Mouse (Mus musculus): Measurements from ENCODE around the gene Cd63. TPM values are rescaled to one million over a fixed set of nuclear protein-coding genes. Genes with fewer than 3 reads are reported as not detected.

Gene Cd63
- 402 and 430 TPM in 2 replicates for polyA plus RNA-seq (2015; fragmentation: Nextera tagmentation; extraction: Ambion mirVana)

- H3K4me1 ChIP-seq (ENCODE audit: control insufficient read depth, insufficient read depth, low read length) = peaks cover 6% of the 10 kb centered on the region
- H3K4me2 ChIP-seq (ENCODE audit: low read depth, low read length) = no peak within 1 kb of the TSS
- H3K9me3 ChIP-seq (replicated peaks; ENCODE audit: control insufficient read depth, low read length) = no peaks in the 10 kb centered on the region
- no peak within 1 kb of the TSS for H3K9ac ChIP-seq (ENCODE audit: low read length)
- 72% methylated on average over 3 of the region's 3 CpGs for WGBS
- no peak for ATAC-seq (replicated peaks; ENCODE audit: extremely low read depth, insufficient read depth, low FRiP score)
- no peaks in the 10 kb centered on the region for H3K36me3 ChIP-seq (ENCODE audit: control insufficient read depth, insufficient read depth)
- H3K27me3 ChIP-seq (ENCODE audit: control insufficient read depth, insufficient read depth, low read length) = peaks cover 11% of the 10 kb centered on the region
- no peak within 1 kb of the TSS for H3K27ac ChIP-seq (ENCODE audit: low read length)
- no peak within 1 kb of the TSS for H3K4me3 ChIP-seq (ENCODE audit: low read length)
These were observed at the start of gene Cd63 for GRCm38 (mm10) chr10:128900698-128901097. Gene Cd63, plus strand, starts transcription at chr10:128900989.

- no peak overlapping the region for H3K4me3 ChIP-seq (ENCODE audit: low read length)
- H3K27me3 ChIP-seq (ENCODE audit: control insufficient read depth, insufficient read depth, low read length) = no peaks in the 10 kb centered on the region
- ATAC-seq (replicated peaks; ENCODE audit: extremely low read depth, insufficient read depth, low FRiP score) = no peak
- no peak overlapping the region for H3K9ac ChIP-seq (ENCODE audit: low read length)
- H3K27ac ChIP-seq (ENCODE audit: low read length) = no peak overlapping the region
- H3K9me3 ChIP-seq (replicated peaks; ENCODE audit: control insufficient read depth, low read length) = no peaks in the 10 kb centered on the region
- no peak overlapping the region for H3K4me2 ChIP-seq (ENCODE audit: low read depth, low read length)
- peaks cover 10% of the 10 kb centered on the region; the same call in 1 of the 2 replicates for H3K36me3 ChIP-seq (ENCODE audit: control insufficient read depth, insufficient read depth)
- H3K4me1 ChIP-seq (ENCODE audit: control insufficient read depth, insufficient read depth, low read length) = no peaks in the 10 kb centered on the region
These were observed 39.6 kb upstream of the Cd63 start for GRCm38 (mm10) chr10:128861176-128861575.

GRCm38 (mm10) chr10:128866042-128866441 is 34.7 kb upstream of the Cd63 start:
- Histone ChIP-seq H3K9me3 (replicated peaks; ENCODE audit: control insufficient read depth, low read length) (no peaks in the 10 kb centered on the region), H3K4me3 (ENCODE audit: low read length) (no peak overlapping the region), H3K9ac (ENCODE audit: low read length) (no peak overlapping the region), H3K4me2 (ENCODE audit: low read depth, low read length) (no peak overlapping the region), H3K36me3 (ENCODE audit: control insufficient read depth, insufficient read depth) (peaks cover 16% of the 10 kb centered on the region), H3K27me3 (ENCODE audit: control insufficient read depth, insufficient read depth, low read length) (no peaks in the 10 kb centered on the region), H3K27ac (ENCODE audit: low read length) (no peak overlapping the region), H3K4me1 (ENCODE audit: control insufficient read depth, insufficient read depth, low read length) (no peaks in the 10 kb centered on the region)
- 78% methylated on average over 3 of the region's 3 CpGs for WGBS
- no peak for ATAC-seq (replicated peaks; ENCODE audit: extremely low read depth, insufficient read depth, low FRiP score)

- H3K9ac ChIP-seq (ENCODE audit: low read length) = no peak overlapping the region
- no peak overlapping the region for H3K4me3 ChIP-seq (ENCODE audit: low read length)
- no peaks in the 10 kb centered on the region for H3K9me3 ChIP-seq (replicated peaks; ENCODE audit: control insufficient read depth, low read length)
- H3K36me3 ChIP-seq (ENCODE audit: control insufficient read depth, insufficient read depth) = peaks cover 20% of the 10 kb centered on the region
- 95% methylated on average over 1 of the region's 1 CpGs for WGBS
- H3K4me2 ChIP-seq (ENCODE audit: low read depth, low read length) = no peak overlapping the region
- no peaks in the 10 kb centered on the region for H3K27me3 ChIP-seq (ENCODE audit: control insufficient read depth, insufficient read depth, low read length)
- no peak for ATAC-seq (replicated peaks; ENCODE audit: extremely low read depth, insufficient read depth, low FRiP score)
- H3K4me1 ChIP-seq (ENCODE audit: control insufficient read depth, insufficient read depth, low read length) = no peaks in the 10 kb centered on the region
- no peak overlapping the region for H3K27ac ChIP-seq (ENCODE audit: low read length)
These were observed 34.3 kb upstream of the Cd63 start for GRCm38 (mm10) chr10:128866518-128866917.

GRCm38 (mm10) chr10:128870341-128870740 is 30.4 kb upstream of the Cd63 start:
- 82% methylated on average over 3 of the region's 3 CpGs for WGBS

GRCm38 (mm10) chr10:128878291-128878690 is 22.5 kb upstream of the Cd63 start:
- H3K36me3 ChIP-seq (ENCODE audit: control insufficient read depth, insufficient read depth) = peaks cover 20% of the 10 kb centered on the region

More at GRCm38 (mm10) chr10:128870341-128870740, 30.4 kb upstream of the Cd63 start:
- Histone ChIP-seq H3K36me3 (ENCODE audit: control insufficient read depth, insufficient read depth) (peaks cover 41% of the 10 kb centered on the region), H3K9me3 (replicated peaks; ENCODE audit: control insufficient read depth, low read length) (no peaks in the 10 kb centered on the region), H3K27ac (ENCODE audit: low read length) (no peak overlapping the region), H3K4me3 (ENCODE audit: low read length) (no peak overlapping the region), H3K4me1 (ENCODE audit: control insufficient read depth, insufficient read depth, low read length) (no peaks in the 10 kb centered on the region), H3K9ac (ENCODE audit: low read length) (no peak overlapping the region), H3K27me3 (ENCODE audit: control insufficient read depth, insufficient read depth, low read length) (no peaks in the 10 kb centered on the region), H3K4me2 (ENCODE audit: low read depth, low read length) (no peak overlapping the region)
- ATAC-seq (replicated peaks; ENCODE audit: extremely low read depth, insufficient read depth, low FRiP score) = no peak

GRCm38 (mm10) chr10:128878811-128879210 is 22.0 kb upstream of the Cd63 start:
- ATAC-seq (replicated peaks; ENCODE audit: extremely low read depth, insufficient read depth, low FRiP score) = no peak
- Histone ChIP-seq H3K27ac (ENCODE audit: low read length) (no peak overlapping the region), H3K4me1 (ENCODE audit: control insufficient read depth, insufficient read depth, low read length) (no peaks in the 10 kb centered on the region), H3K9me3 (replicated peaks; ENCODE audit: control insufficient read depth, low read length) (no peaks in the 10 kb centered on the region), H3K4me3 (ENCODE audit: low read length) (no peak overlapping the region), H3K4me2 (ENCODE audit: low read depth, low read length) (no peak overlapping the region), H3K36me3 (ENCODE audit: control insufficient read depth, insufficient read depth) (peaks cover 15% of the 10 kb centered on the region), H3K9ac (ENCODE audit: low read length) (no peak overlapping the region), H3K27me3 (ENCODE audit: control insufficient read depth, insufficient read depth, low read length) (no peaks in the 10 kb centered on the region)
- WGBS = 76% methylated on average over 2 of the region's 2 CpGs

More at GRCm38 (mm10) chr10:128878291-128878690, 22.5 kb upstream of the Cd63 start:
- Histone ChIP-seq H3K4me2 (ENCODE audit: low read depth, low read length) (no peak overlapping the region), H3K4me3 (ENCODE audit: low read length) (no peak overlapping the region), H3K4me1 (ENCODE audit: control insufficient read depth, insufficient read depth, low read length) (no peaks in the 10 kb centered on the region), H3K9me3 (replicated peaks; ENCODE audit: control insufficient read depth, low read length) (no peaks in the 10 kb centered on the region), H3K9ac (ENCODE audit: low read length) (no peak overlapping the region), H3K27me3 (ENCODE audit: control insufficient read depth, insufficient read depth, low read length) (no peaks in the 10 kb centered on the region), H3K27ac (ENCODE audit: low read length) (no peak overlapping the region)
- ATAC-seq (replicated peaks; ENCODE audit: extremely low read depth, insufficient read depth, low FRiP score) = no peak

GRCm38 (mm10) chr10:128882067-128882466 is 18.7 kb upstream of the Cd63 start:
- ATAC-seq (replicated peaks; ENCODE audit: extremely low read depth, insufficient read depth, low FRiP score) = no peak
- no peaks in the 10 kb centered on the region for H3K27me3 ChIP-seq (ENCODE audit: control insufficient read depth, insufficient read depth, low read length)
- 89% methylated on average over 5 of the region's 5 CpGs for WGBS
- H3K4me1 ChIP-seq (ENCODE audit: control insufficient read depth, insufficient read depth, low read length) = no peaks in the 10 kb centered on the region
- H3K36me3 ChIP-seq (ENCODE audit: control insufficient read depth, insufficient read depth) = peaks cover 3% of the 10 kb centered on the region; the same call in 1 of the 2 replicates
- H3K9me3 ChIP-seq (replicated peaks; ENCODE audit: control insufficient read depth, low read length) = no peaks in the 10 kb centered on the region
- H3K4me3 ChIP-seq (ENCODE audit: low read length) = no peak overlapping the region
- no peak overlapping the region for H3K9ac ChIP-seq (ENCODE audit: low read length)
- H3K27ac ChIP-seq (ENCODE audit: low read length) = no peak overlapping the region
- no peak overlapping the region for H3K4me2 ChIP-seq (ENCODE audit: low read depth, low read length)

- Histone ChIP-seq H3K4me2 (ENCODE audit: low read depth, low read length) (peak overlapping the region; percentile 78), H3K27ac (ENCODE audit: low read length) (no peak overlapping the region), H3K4me1 (ENCODE audit: control insufficient read depth, insufficient read depth, low read length) (peaks cover 24% of the 10 kb centered on the region), H3K9ac (ENCODE audit: low read length) (peak overlapping the region; percentile 59), H3K9me3 (replicated peaks; ENCODE audit: control insufficient read depth, low read length) (no peaks in the 10 kb centered on the region), H3K4me3 (ENCODE audit: low read length) (peak overlapping the region; percentile 40), H3K36me3 (ENCODE audit: control insufficient read depth, insufficient read depth) (no peaks in the 10 kb centered on the region; the same call in 1 of the 2 replicates), H3K27me3 (ENCODE audit: control insufficient read depth, insufficient read depth, low read length) (peaks cover 3% of the 10 kb centered on the region; the same call in 1 of the 2 replicates)
- 3% methylated on average over 7 of the region's 7 CpGs for WGBS
- ATAC-seq (replicated peaks; ENCODE audit: extremely low read depth, insufficient read depth, low FRiP score) = peak; percentile 39; the same call in 1 of the 2 replicates
These were observed 11.6 kb upstream of the Cd63 start for GRCm38 (mm10) chr10:128888941-128889827.
